Mouse (Mus musculus) midbrain, embryonic 14.5 days (tissue): ENCODE data around the gene Tomt. TPM values are rescaled to one million over a fixed set of nuclear protein-coding genes. Genes with fewer than 3 reads are reported as not detected.

Source experiments
- ATAC-seq: fragments of 200-750 bp; cut with Nextera tagmentation; 2 replicates; pipeline ENCODE4 v1.8.0; 2017; ENCODE audit warnings: moderate number of reproducible peaks, moderate library complexity; ENCODE audit not compliant: low FRiP score, low TSS enrichment
- DNase-seq: peaks from one replicate; pipeline ENCODE4 v3.0.0-alpha.2; 2015
- H3K27ac ChIP-seq: fragments of 300-500 bp; sonication (generic); replicated peaks from 2 replicates; pipeline ENCODE4 v1.5.1; 2014; ENCODE audit warnings: mild to moderate bottlenecking, low read depth, low read length, moderate library complexity
- H3K27me3 ChIP-seq: fragments of 300-500 bp; sonication (generic); 2 replicates; pipeline ENCODE4 v1.6.1; 2014; ENCODE audit warnings: low read length, control low read depth, mixed read lengths; ENCODE audit not compliant: control insufficient read depth, insufficient read depth
- H3K36me3 ChIP-seq: fragments of 300-500 bp; sonication (generic); 2 replicates; pipeline ENCODE4 v1.6.1; 2014; ENCODE audit warnings: low read length, control low read depth; ENCODE audit not compliant: control insufficient read depth, insufficient read depth
- H3K4me1 ChIP-seq: fragments of 300-500 bp; sonication (generic); 2 replicates; pipeline ENCODE4 v1.6.1; 2014; ENCODE audit warnings: mild to moderate bottlenecking, antibody characterized with exemption, low read length, control low read depth; ENCODE audit not compliant: control insufficient read depth, insufficient read depth
- H3K4me2 ChIP-seq: fragments of 300-500 bp; sonication (generic); 2 replicates; pipeline ENCODE4 v1.6.1; 2014; ENCODE audit warnings: mild to moderate bottlenecking, low read length, moderate library complexity
- H3K4me3 ChIP-seq: fragments of 300-500 bp; sonication (generic); replicated peaks from 2 replicates; pipeline ENCODE4 v1.5.1; 2014; ENCODE audit warnings: low read depth, low read length
- H3K9ac ChIP-seq: fragments of 300-500 bp; sonication (generic); replicated peaks from 2 replicates; pipeline ENCODE4 v1.6.1; 2014; ENCODE audit warnings: mild to moderate bottlenecking, low read length, moderate library complexity
- H3K9me3 ChIP-seq: fragments of 300-500 bp; sonication (generic); 2 replicates; pipeline ENCODE4 v1.6.1; 2016; ENCODE audit warnings: low read length, control low read depth, mixed read lengths; ENCODE audit not compliant: control insufficient read depth
- WGBS: fragments of 180-500 bp; shearing (Covaris S2); extraction: QIAGEN DNeasy Blood & Tissue Kit; methylation state at CpG from one replicate; pipeline ENCODE4 v1.1.7; 2014; 5-methylcytosine and 5-hydroxymethylcytosine counted together
- polyA plus RNA-seq: library from polyadenylated mRNA; unstranded; fragments of >200 nt; fragmentation: Nextera tagmentation; extraction: Ambion mirVana; gene quantifications from 2 replicates; pipeline ENCODE4 v1.2.1, GENCODE M21; 2014

Tomt gene
- polyA plus RNA-seq, 1 experiment from 2014 or later, result 0.33 TPM

DNA sequence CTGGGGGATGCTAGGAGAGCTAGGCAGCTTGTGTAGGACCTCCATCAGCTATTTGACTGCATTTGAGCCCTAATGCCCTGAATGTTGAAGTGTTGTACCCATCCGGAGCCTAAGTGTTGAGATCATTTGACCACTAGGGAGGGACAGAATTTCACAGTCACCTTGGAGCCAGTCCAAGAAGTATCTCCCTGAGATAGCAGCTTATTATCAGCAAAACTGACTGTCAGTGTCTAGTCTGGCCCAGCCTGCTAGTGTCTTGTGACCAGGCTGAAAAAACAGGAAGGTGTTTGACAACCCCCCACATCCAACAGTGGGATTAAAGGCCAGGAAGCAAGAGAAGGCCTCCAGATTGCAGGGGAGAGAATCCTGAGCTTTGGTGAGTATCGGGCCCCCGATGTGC is 34.9 kb downstream of the Tomt start:
- no peaks in the 10 kb centered on the region for H3K4me1 ChIP-seq
- H3K27me3 ChIP-seq, result no peaks in the 10 kb centered on the region
- no peak overlapping the region for H3K27ac ChIP-seq
- no peak overlapping the region for H3K4me3 ChIP-seq
- H3K4me2 ChIP-seq, result no peak overlapping the region
- no peaks in the 10 kb centered on the region for H3K9me3 ChIP-seq
- 86% methylated on average over 3 of the region's 3 CpGs for WGBS
- ATAC-seq (no peak), DNase-seq (no peak)
- no peaks in the 10 kb centered on the region for H3K36me3 ChIP-seq
- H3K9ac ChIP-seq, result no peak overlapping the region

DNA sequence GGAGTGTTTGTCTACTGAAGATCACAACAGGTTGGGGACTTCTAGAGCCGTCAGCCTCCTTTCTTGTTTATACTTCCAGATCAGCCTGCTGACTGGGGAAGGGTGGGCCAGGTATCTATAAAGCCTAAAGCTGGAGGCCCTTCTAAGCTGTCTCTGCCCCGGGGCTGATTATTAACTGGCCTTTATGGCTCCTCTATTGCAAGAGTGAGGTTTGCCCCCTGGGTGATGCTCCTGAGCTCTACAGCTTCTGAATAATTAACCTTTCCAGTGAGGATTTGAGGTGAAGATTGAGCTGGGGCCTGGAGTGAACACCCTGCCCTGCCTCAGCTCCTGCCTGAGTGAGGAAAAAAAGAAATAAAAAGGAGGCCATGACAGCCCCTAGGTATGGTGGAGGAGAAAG is 35.5 kb downstream of the Tomt start, which contains the start of gene Folr1:
Gene Folr1, minus strand, starts transcription at position 160 of the 400 bp plus-strand sequence.
- H3K4me3 ChIP-seq, result no peak within 1 kb of the TSS
- DNase-seq (no peak), ATAC-seq (no peak)
- H3K9ac ChIP-seq, result no peak within 1 kb of the TSS
- H3K36me3 ChIP-seq, result no peaks in the 10 kb centered on the region
- H3K4me2 ChIP-seq, result no peak within 1 kb of the TSS
- H3K27ac ChIP-seq, result no peak within 1 kb of the TSS
- no peaks in the 10 kb centered on the region for H3K27me3 ChIP-seq
- WGBS, result 91% methylated on average over 2 of the region's 2 CpGs
- H3K9me3 ChIP-seq, result no peaks in the 10 kb centered on the region
- no peaks in the 10 kb centered on the region for H3K4me1 ChIP-seq

DNA sequence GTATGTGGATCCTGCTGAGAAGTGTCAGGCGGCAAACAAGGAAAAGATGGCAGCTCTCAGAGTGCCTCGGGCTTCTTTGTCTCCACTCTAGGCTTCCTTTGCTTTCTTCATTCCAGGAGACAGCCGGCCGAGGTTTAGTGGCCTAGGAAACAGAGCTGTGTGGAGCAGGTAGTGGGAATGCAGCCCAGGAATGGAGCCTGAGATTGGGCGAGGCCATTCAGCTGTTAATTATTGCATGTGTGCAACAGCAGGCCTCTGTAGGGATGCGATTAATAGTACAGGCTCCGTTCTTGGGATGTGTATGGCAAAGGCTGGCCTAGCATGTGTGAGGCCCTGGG is 37.0 kb downstream of the Tomt start:
- Histone ChIP-seq H3K9me3 (no peaks in the 10 kb centered on the region), H3K4me3 (no peak overlapping the region), H3K27ac (no peak overlapping the region), H3K9ac (no peak overlapping the region), H3K27me3 (no peaks in the 10 kb centered on the region), H3K4me2 (no peak overlapping the region), H3K4me1 (no peaks in the 10 kb centered on the region), H3K36me3 (no peaks in the 10 kb centered on the region)
- peak; percentile 27; the same call in 1 of the 2 replicates for ATAC-seq
- 18% methylated on average over 7 of the region's 7 CpGs for WGBS
- peak; percentile 46 for DNase-seq

DNA sequence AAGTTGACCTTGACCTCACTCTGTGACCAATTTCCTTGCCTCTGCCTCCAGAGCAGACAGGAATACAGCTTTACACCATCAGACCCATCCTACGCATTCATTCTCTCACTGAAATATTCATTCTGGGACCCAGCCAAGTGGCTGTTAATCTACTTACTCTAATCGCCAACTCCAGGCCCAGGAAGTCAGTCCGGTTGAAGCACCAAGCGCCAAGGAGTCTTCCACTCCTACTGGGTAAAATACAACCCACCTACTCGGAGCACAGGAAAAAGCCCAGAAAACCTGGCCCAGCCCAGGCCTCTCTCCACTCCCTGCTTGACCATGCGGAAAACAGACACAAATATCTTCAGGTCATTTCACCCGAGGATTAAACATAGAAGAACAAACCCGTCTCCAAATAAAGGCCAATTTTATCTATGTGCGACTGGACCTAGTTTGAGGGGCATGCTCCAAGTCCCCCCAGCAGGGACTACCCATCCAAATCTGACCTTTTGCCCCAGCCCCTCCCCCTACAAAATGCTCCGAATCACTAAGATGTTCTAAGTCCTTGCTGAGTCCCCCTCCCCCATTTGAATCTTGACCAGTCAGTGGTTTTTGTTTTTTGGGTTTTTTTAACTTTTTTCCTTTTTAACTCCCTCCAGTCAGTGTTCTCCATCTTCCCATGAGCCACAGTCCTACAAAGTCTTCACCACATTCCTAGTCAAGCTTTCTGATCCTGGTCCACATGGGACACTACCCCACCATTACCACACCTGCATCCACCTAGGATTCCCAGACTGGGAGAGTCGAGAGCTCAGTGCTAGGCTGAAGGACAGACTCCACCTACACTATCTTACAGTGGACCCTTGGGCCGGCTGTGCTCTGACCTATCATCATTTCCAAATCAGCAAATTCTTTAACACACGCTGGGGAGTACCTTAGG is 37.7 kb downstream of the Tomt start:
- 0 out of 2 replicates have a peak, but pooled peaks have one; percentile 11 for ATAC-seq
- Histone ChIP-seq H3K9ac (no peak overlapping the region), H3K27me3 (no peaks in the 10 kb centered on the region), H3K9me3 (no peaks in the 10 kb centered on the region), H3K27ac (no peak overlapping the region), H3K36me3 (no peaks in the 10 kb centered on the region), H3K4me1 (no peaks in the 10 kb centered on the region), H3K4me3 (no peak overlapping the region), H3K4me2 (no peak overlapping the region)
- peak; percentile 48 for DNase-seq
- 26% methylated on average over 13 of the region's 13 CpGs for WGBS

DNA sequence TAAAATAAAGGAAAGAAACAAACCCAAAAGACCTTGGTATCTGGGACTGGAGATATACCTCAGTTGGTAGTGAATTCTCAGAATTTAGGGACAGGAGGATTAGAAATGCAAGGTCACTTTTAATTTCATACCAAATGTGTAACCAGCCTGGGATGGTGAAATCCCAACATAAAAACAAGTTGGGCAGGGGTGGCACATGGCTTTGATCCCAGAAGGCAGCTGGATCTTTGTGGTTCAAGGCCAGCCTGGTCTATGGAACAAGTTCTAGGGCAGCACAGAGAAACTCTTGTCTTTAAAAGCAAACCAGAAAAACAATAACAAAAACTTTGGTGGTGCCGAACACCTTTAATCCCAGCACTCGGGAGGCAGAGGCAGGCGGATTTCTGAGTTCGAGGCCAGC is 38.7 kb downstream of the Tomt start:
- 98% methylated on average over 4 of the region's 4 CpGs for WGBS
- ATAC-seq, result no peak

DNA sequence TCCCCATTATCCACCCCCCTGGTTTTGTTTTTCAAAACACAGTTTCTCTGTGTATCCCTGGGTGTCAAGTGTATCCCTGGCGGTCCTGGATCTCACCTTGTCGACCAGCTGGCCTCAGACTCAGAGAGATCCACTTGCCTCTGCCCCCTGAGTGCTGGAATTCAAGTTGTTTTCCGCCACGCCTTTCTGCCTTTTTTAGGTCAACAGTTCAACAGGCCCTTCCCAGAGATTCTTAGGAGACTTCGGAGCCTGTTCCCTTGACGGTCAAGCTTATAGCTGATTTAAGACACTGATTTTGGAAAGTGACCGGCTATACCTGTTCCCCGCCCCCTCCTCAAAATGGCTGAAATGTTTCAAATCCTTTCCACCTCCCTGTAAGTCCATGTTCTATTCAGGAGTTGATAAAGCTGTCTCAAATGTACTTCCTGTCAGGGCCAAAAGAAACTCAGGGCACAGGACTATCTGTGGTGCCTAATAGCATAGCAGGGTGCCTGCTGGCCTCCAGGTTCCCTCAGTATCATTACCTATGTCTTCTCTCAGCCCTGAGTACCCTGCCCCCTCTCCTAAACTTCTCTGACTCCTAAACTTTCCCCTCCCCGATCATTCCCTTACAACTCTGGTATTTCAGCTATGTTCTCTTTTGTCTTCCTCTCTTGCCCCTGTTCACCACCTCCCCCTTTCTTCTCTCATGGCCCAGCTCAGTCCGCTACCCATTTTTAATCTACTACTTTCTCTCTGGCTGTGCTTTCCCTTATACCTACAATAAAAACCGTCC is 39.5 kb downstream of the Tomt start:
- no peak overlapping the region for H3K9ac ChIP-seq
- no peaks in the 10 kb centered on the region for H3K36me3 ChIP-seq
- ATAC-seq (no peak), DNase-seq (no peak)
- H3K9me3 ChIP-seq, result no peaks in the 10 kb centered on the region
- H3K4me2 ChIP-seq, result no peak overlapping the region
- H3K27me3 ChIP-seq, result no peaks in the 10 kb centered on the region
- H3K4me1 ChIP-seq, result no peaks in the 10 kb centered on the region
- 80% methylated on average over 11 of the region's 11 CpGs for WGBS
- no peak overlapping the region for H3K27ac ChIP-seq
- H3K4me3 ChIP-seq, result no peak overlapping the region

More for the DNA sequence above, 38.7 kb downstream of the Tomt start:
- Histone ChIP-seq H3K27me3 (no peaks in the 10 kb centered on the region), H3K9me3 (no peaks in the 10 kb centered on the region), H3K9ac (no peak overlapping the region), H3K4me1 (no peaks in the 10 kb centered on the region), H3K4me3 (no peak overlapping the region), H3K4me2 (no peak overlapping the region), H3K27ac (no peak overlapping the region), H3K36me3 (no peaks in the 10 kb centered on the region)
- no peak for DNase-seq

DNA sequence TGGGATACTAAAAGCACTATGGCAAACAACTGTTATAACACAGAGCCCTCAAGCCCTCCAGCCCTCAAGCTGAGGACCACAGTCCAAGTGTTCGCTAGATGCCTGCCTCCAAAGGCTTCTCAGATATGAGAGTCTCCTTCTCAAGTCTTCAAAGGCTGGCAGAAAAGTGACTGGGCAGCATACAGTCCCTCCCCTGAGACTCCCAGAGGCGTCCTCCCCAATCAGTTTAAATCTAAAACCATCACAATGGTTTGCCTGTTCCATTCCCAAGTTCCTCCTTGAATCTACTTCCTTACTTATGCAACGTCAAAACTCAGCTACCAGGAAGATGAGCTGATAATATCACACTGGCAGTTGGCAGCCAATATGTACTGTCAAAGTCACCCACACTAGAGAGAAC is 42.7 kb downstream of the Tomt start, which contains the start of gene Anapc15:
Gene Anapc15, plus strand, starts transcription at position 301 of the 400 bp plus-strand sequence.
- WGBS, result 86% methylated on average over 3 of the region's 3 CpGs
- H3K27me3 ChIP-seq, result no peaks in the 10 kb centered on the region
- H3K4me2 ChIP-seq, result no peak within 1 kb of the TSS
- H3K9me3 ChIP-seq, result no peaks in the 10 kb centered on the region
- no peaks in the 10 kb centered on the region for H3K36me3 ChIP-seq
- ATAC-seq, result no peak
- H3K4me3 ChIP-seq, result no peak within 1 kb of the TSS
- H3K4me1 ChIP-seq, result no peaks in the 10 kb centered on the region
- H3K9ac ChIP-seq, result no peak within 1 kb of the TSS
- DNase-seq, result no peak
- H3K27ac ChIP-seq, result no peak within 1 kb of the TSS

DNA sequence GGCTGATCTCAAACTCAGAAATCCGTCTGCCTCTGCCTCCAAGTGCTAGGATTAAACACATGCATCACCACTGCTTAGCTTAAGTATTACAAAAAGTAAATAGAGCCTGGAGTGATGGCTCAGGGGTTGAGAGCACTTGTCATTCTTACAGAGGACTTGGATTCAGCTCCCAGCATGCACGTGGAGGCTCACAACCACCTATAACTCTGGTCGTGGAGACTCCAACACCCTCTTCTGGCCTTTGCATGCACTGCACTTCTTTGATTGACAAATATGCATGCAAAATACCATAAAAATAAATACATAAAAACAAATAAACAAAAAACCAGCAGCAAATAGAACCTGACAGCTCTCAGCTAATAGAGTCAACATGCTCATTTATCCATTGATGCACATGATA is 43.9 kb downstream of the Tomt start:
- Histone ChIP-seq H3K27ac (no peak overlapping the region), H3K4me2 (no peak overlapping the region), H3K4me3 (no peak overlapping the region), H3K4me1 (no peaks in the 10 kb centered on the region), H3K9me3 (no peaks in the 10 kb centered on the region), H3K27me3 (no peaks in the 10 kb centered on the region), H3K9ac (no peak overlapping the region), H3K36me3 (no peaks in the 10 kb centered on the region)
- DNase-seq (no peak), ATAC-seq (no peak)
- WGBS, result 73% methylated on average over 3 of the region's 3 CpGs
